In genomic region chr16:94354450-94354849, GRCm38 (mm10) we compare ENCODE assay signal across 9 mouse cellular contexts. TPM values are rescaled to one million over a fixed set of nuclear protein-coding genes. Genes with fewer than 3 reads are reported as not detected.
DNase-seq lines count a peak whose midpoint lies in the region; ATAC-seq and TF ChIP-seq lines count a peak whose summit lies in the region.
"Had no signal": no experiment of that assay in that cellular context is flagged by ENCODE, and none has a peak within 500 bp of the region (broad histone marks: within the 10 kb centered on the region; RNA-seq: fewer than 3 reads in every experiment).

No protein-coding gene starts in this region.

- no peak for DNase-seq in hindbrain, embryonic 11.5 days (ENCODE audit: low spot score)
- DNase-seq in testis, postnatal 14 days (ENCODE audit: low spot score), result no peak
- DNase-seq in kidney, postnatal 10 days, result peak; percentile 28
- peak; percentile 49 for DNase-seq in thymus, postnatal 25 days
- DNase-seq in adrenal gland, postnatal 10 days, result no peak
- DNase-seq in Muller cell, postnatal 12 days (ENCODE audit: inconsistent ontology term), result no peak

- TF ChIP-seq POLR2A in testis, adult 2 months (IDR thresholded peaks at IDR 0.05; ENCODE audit: control insufficient read depth, low read depth, low read length), result no peak; the same call in 1 of the 2 replicates

- H3K4me2 ChIP-seq in hindbrain, embryonic 15.5 days, result no peak overlapping the region
- H3K4me2 ChIP-seq in hindbrain, embryonic 11.5 days (replicated peaks; ENCODE audit: low read depth, low read length), result no peak overlapping the region

- H3K4me1 ChIP-seq in hindbrain, embryonic 15.5 days (replicated peaks), result peaks cover 10% of the 10 kb centered on the region
- no peaks in the 10 kb centered on the region for H3K4me1 ChIP-seq in hindbrain, embryonic 11.5 days (replicated peaks; ENCODE audit: control insufficient read depth, insufficient read depth, low read length)
- peaks cover 7% of the 10 kb centered on the region for H3K4me1 ChIP-seq in testis, adult 2 months (ENCODE audit: control insufficient read depth, insufficient read depth, low read length)

- no peak overlapping the region for H3K4me3 ChIP-seq in hindbrain, embryonic 15.5 days
- no peak overlapping the region for H3K4me3 ChIP-seq in hindbrain, embryonic 11.5 days (ENCODE audit: low read depth, low read length)
- H3K4me3 ChIP-seq in testis, adult 2 months (ENCODE audit: control insufficient read depth, low read depth, low read length), result peak overlapping the region; percentile 35; the same call in 1 of the 2 replicates

- no peaks in the 10 kb centered on the region for H3K9me3 ChIP-seq in hindbrain, embryonic 15.5 days
- H3K9me3 ChIP-seq in hindbrain, embryonic 11.5 days (ENCODE audit: control insufficient read depth, low read length), result no peaks in the 10 kb centered on the region

- peak; percentile 73; the same call in 1 of the 2 replicates for ATAC-seq in hindbrain, embryonic 15.5 days (ENCODE audit: low FRiP score, low read depth)
- no peak for ATAC-seq in hindbrain, embryonic 11.5 days (ENCODE audit: low FRiP score)
- ATAC-seq: Patski had no signal

- H3K27ac ChIP-seq in hindbrain, embryonic 15.5 days (replicated peaks), result no peak overlapping the region
- H3K27ac ChIP-seq in hindbrain, embryonic 11.5 days (ENCODE audit: low read depth, low read length), result no peak overlapping the region
- H3K27ac ChIP-seq in testis, adult 2 months (ENCODE audit: control insufficient read depth, insufficient read depth, low read depth, low read length), result peak overlapping the region; percentile 7; the same call in 1 of the 2 replicates

- no peak for TF ChIP-seq CTCF in testis, adult 2 months (IDR thresholded peaks at IDR 0.05; ENCODE audit: control insufficient read depth, insufficient read depth, insufficient replicate concordance, low read depth, low read length)

- H3K27me3 ChIP-seq in hindbrain, embryonic 15.5 days, result no peaks in the 10 kb centered on the region
- no peaks in the 10 kb centered on the region for H3K27me3 ChIP-seq in hindbrain, embryonic 11.5 days (ENCODE audit: control insufficient read depth, insufficient read depth, low read length)
- H3K27me3 ChIP-seq in testis, adult 2 months (ENCODE audit: control insufficient read depth, insufficient read depth, low read length), result no peaks in the 10 kb centered on the region
- H3K27me3 ChIP-seq: Patski had no signal

- H3K36me3 ChIP-seq in hindbrain, embryonic 15.5 days, result no peaks in the 10 kb centered on the region
- no peaks in the 10 kb centered on the region for H3K36me3 ChIP-seq in hindbrain, embryonic 11.5 days (ENCODE audit: control insufficient read depth, insufficient read depth, low read length)
- no peaks in the 10 kb centered on the region for H3K36me3 ChIP-seq in testis, adult 2 months (ENCODE audit: control insufficient read depth, insufficient read depth, low read length)

- no peak overlapping the region for H3K9ac ChIP-seq in hindbrain, embryonic 15.5 days
- H3K9ac ChIP-seq in hindbrain, embryonic 11.5 days (ENCODE audit: low read depth, low read length), result no peak overlapping the region

- 54% methylated on average over 9 of the region's 9 CpGs for whole genome bisulfite sequencing in hindbrain, embryonic 15.5 days
- 62% methylated on average over 9 of the region's 9 CpGs for WGBS in hindbrain, embryonic 11.5 days

RNA-seq across cellular contexts. Expression of gene Ttc3, which starts 16.0 kb away (rescaled TPM):
- polyA plus RNA-seq in hindbrain, embryonic 15.5 days (2015; fragmentation: Nextera tagmentation; extraction: Ambion mirVana), result 845 and 859 TPM in 2 replicates
- 526 and 624 TPM in 2 replicates for polyA plus RNA-seq in hindbrain, embryonic 11.5 days (2014; fragmentation: Nextera tagmentation; extraction: Ambion mirVana)
- 10.2 and 10.7 TPM in 2 replicates for polyA plus RNA-seq in testis, adult 2 months (2012; rRNA removed)
- total RNA-seq in adrenal gland, postnatal 10 days (2021), result 100 to 1,000 TPM in 1 of 2 experiments, 10 to 100 TPM in 1; 94.4 to 116 TPM

RNA-seq across cellular contexts. Expression of gene Pigp, which starts 17.2 kb away (rescaled TPM):
- polyA plus RNA-seq in hindbrain, embryonic 15.5 days (2015; fragmentation: Nextera tagmentation; extraction: Ambion mirVana), result 104 and 127 TPM in 2 replicates
- polyA plus RNA-seq in hindbrain, embryonic 11.5 days (2014; fragmentation: Nextera tagmentation; extraction: Ambion mirVana), result 77.0 and 90.9 TPM in 2 replicates
- 14.3 and 19.4 TPM in 2 replicates for polyA plus RNA-seq in testis, adult 2 months (2012; rRNA removed)
- total RNA-seq in adrenal gland, postnatal 10 days (2021), result 10 to 100 TPM; 63.3 to 66.8 TPM

RNA-seq across cellular contexts. Expression of gene Ripply3, which starts 26.2 kb away (rescaled TPM):
- polyA plus RNA-seq in hindbrain, embryonic 15.5 days (2015; fragmentation: Nextera tagmentation; extraction: Ambion mirVana), result 0.94 and 1.1 TPM in 2 replicates
- 5.7 and 6.9 TPM in 2 replicates for polyA plus RNA-seq in hindbrain, embryonic 11.5 days (2014; fragmentation: Nextera tagmentation; extraction: Ambion mirVana)
- polyA plus RNA-seq in testis, adult 2 months (2012; rRNA removed), result 0.06 TPM in 1 of 2 replicates, not detected in the other
- total RNA-seq in adrenal gland, postnatal 10 days (2021), result 1 to 10 TPM; 3.8 to 4.0 TPM
- polyA plus RNA-seq: Patski had no signal

RNA-seq across cellular contexts. Expression of gene Hlcs, which starts 41.1 kb away (rescaled TPM):
- 9.4 and 9.6 TPM in 2 replicates for polyA plus RNA-seq in hindbrain, embryonic 15.5 days (2015; fragmentation: Nextera tagmentation; extraction: Ambion mirVana)
- polyA plus RNA-seq in hindbrain, embryonic 11.5 days (2014; fragmentation: Nextera tagmentation; extraction: Ambion mirVana), result 8.9 TPM in 2 replicates
- polyA plus RNA-seq in testis, adult 2 months (2012; rRNA removed), result 3.5 TPM in 2 replicates
- 10 to 100 TPM; 11.9 to 13.5 TPM for total RNA-seq in adrenal gland, postnatal 10 days (2021)

Comparison
In these comparisons a context has a peak if more than half of its experiments do, and no peak if none do; other contexts are left out.
1. DNase-seq: peak in kidney, postnatal 10 days (single experiment) and thymus, postnatal 25 days (single experiment); none in hindbrain, embryonic 11.5 days (single experiment), testis, postnatal 14 days (single experiment), adrenal gland, postnatal 10 days (single experiment) and Muller cell, postnatal 12 days (single experiment).
2. RNA of gene Ttc3, which starts 16.0 kb away (polyA plus RNA-seq): 845 to 859 TPM in hindbrain, embryonic 15.5 days and 526 to 624 TPM in hindbrain, embryonic 11.5 days; 10.2 to 10.7 TPM in testis, adult 2 months; every median in the first group is over 10 times any median in the second.